Mouse (Mus musculus): ENCODE measurements at regions not wholly inside any gene's neighbourhood (a gene's known extent, or its start where the extent isn't known, plus 50 kb on each side); places are given as distances from the start of the nearest gene placed in this dataset.

GRCm38 (mm10) chr1:119346634-119347155 lies 75.4 kb downstream of the Inhbb start:
- no peaks in the 10 kb centered on the region for H3K27me3 ChIP-seq (replicated peaks; ENCODE audit: control insufficient read depth, insufficient read depth, low read length)
- H3K4me1 ChIP-seq (ENCODE audit: control insufficient read depth, insufficient read depth, low read depth, low read length): peaks cover 2% of the 10 kb centered on the region; the same call in 1 of the 2 replicates
- no peaks in the 10 kb centered on the region for H3K9me3 ChIP-seq (ENCODE audit: control insufficient read depth, low read length)
- no peak for ATAC-seq
- no peaks in the 10 kb centered on the region for H3K36me3 ChIP-seq (ENCODE audit: control insufficient read depth, insufficient read depth, low read length)
- 73% methylated on average over 5 of the region's 5 CpGs for WGBS
- no peak overlapping the region for H3K27ac ChIP-seq (ENCODE audit: low read depth, low read length)
- H3K9ac ChIP-seq (ENCODE audit: low read depth, low read length): no peak overlapping the region
- no peak overlapping the region for H3K4me3 ChIP-seq (ENCODE audit: low read length)
- H3K4me2 ChIP-seq (ENCODE audit: low read length): no peak overlapping the region

GRCm38 (mm10) chr1:119345115-119345791 lies 76.8 kb downstream of the Inhbb start:
- H3K4me3 ChIP-seq (ENCODE audit: low read length): no peak overlapping the region
- H3K4me1 ChIP-seq (ENCODE audit: control insufficient read depth, insufficient read depth, low read depth, low read length): peaks cover 2% of the 10 kb centered on the region; the same call in 1 of the 2 replicates
- H3K27me3 ChIP-seq (replicated peaks; ENCODE audit: control insufficient read depth, insufficient read depth, low read length): no peaks in the 10 kb centered on the region
- no peaks in the 10 kb centered on the region for H3K9me3 ChIP-seq (ENCODE audit: control insufficient read depth, low read length)
- no peak overlapping the region for H3K4me2 ChIP-seq (ENCODE audit: low read length)
- H3K36me3 ChIP-seq (ENCODE audit: control insufficient read depth, insufficient read depth, low read length): no peaks in the 10 kb centered on the region
- H3K27ac ChIP-seq (ENCODE audit: low read depth, low read length): no peak overlapping the region
- H3K9ac ChIP-seq (ENCODE audit: low read depth, low read length): no peak overlapping the region
- ATAC-seq: no peak
- 62% methylated on average over 7 of the region's 7 CpGs for WGBS

- Histone ChIP-seq H3K36me3 (ENCODE audit: control insufficient read depth, insufficient read depth, low read length) (no peaks in the 10 kb centered on the region), H3K27me3 (replicated peaks; ENCODE audit: control insufficient read depth, insufficient read depth, low read length) (no peaks in the 10 kb centered on the region), H3K4me3 (ENCODE audit: low read length) (no peak overlapping the region), H3K9ac (ENCODE audit: low read depth, low read length) (no peak overlapping the region), H3K4me2 (ENCODE audit: low read length) (no peak overlapping the region), H3K9me3 (ENCODE audit: control insufficient read depth, low read length) (no peaks in the 10 kb centered on the region), H3K4me1 (ENCODE audit: control insufficient read depth, insufficient read depth, low read depth, low read length) (peaks cover 2% of the 10 kb centered on the region; the same call in 1 of the 2 replicates), H3K27ac (ENCODE audit: low read depth, low read length) (no peak overlapping the region)
- ATAC-seq: no peak
- 79% methylated on average over 4 of the region's 4 CpGs for WGBS
These were observed 78.0 kb downstream of the Inhbb start for GRCm38 (mm10) chr1:119344046-119344445.

- no peaks in the 10 kb centered on the region; the same call in 1 of the 2 replicates for H3K9me3 ChIP-seq (ENCODE audit: control insufficient read depth, low read length)
- no peaks in the 10 kb centered on the region for H3K4me1 ChIP-seq (ENCODE audit: control insufficient read depth, insufficient read depth, low read depth, low read length)
- no peak overlapping the region for H3K9ac ChIP-seq (ENCODE audit: low read depth, low read length)
- no peaks in the 10 kb centered on the region for H3K36me3 ChIP-seq (ENCODE audit: control insufficient read depth, insufficient read depth, low read length)
- no peak overlapping the region for H3K4me2 ChIP-seq (ENCODE audit: low read length)
- H3K4me3 ChIP-seq (ENCODE audit: low read length): no peak overlapping the region
- no peaks in the 10 kb centered on the region for H3K27me3 ChIP-seq (replicated peaks; ENCODE audit: control insufficient read depth, insufficient read depth, low read length)
- no peak overlapping the region for H3K27ac ChIP-seq (ENCODE audit: low read depth, low read length)
- ATAC-seq: no peak
- WGBS: 27% methylated on average over 13 of the region's 13 CpGs
These were observed 86.9 kb downstream of the Inhbb start for GRCm38 (mm10) chr1:119335171-119335570.

- Histone ChIP-seq H3K27me3 (replicated peaks; ENCODE audit: control insufficient read depth, insufficient read depth, low read length) (no peaks in the 10 kb centered on the region), H3K36me3 (ENCODE audit: control insufficient read depth, insufficient read depth, low read length) (no peaks in the 10 kb centered on the region), H3K27ac (ENCODE audit: low read depth, low read length) (no peak overlapping the region), H3K4me2 (ENCODE audit: low read length) (no peak overlapping the region), H3K4me3 (ENCODE audit: low read length) (no peak overlapping the region), H3K9me3 (ENCODE audit: control insufficient read depth, low read length) (no peaks in the 10 kb centered on the region; the same call in 1 of the 2 replicates), H3K9ac (ENCODE audit: low read depth, low read length) (no peak overlapping the region), H3K4me1 (ENCODE audit: control insufficient read depth, insufficient read depth, low read depth, low read length) (peaks cover 3% of the 10 kb centered on the region)
- no peak for ATAC-seq
- 60% methylated on average over 4 of the region's 4 CpGs for WGBS
These were observed 91.2 kb downstream of the Inhbb start for GRCm38 (mm10) chr1:119330751-119331326.

GRCm38 (mm10) chr1:119329693-119330434 lies 92.2 kb downstream of the Inhbb start:
- peaks cover 3% of the 10 kb centered on the region for H3K4me1 ChIP-seq (ENCODE audit: control insufficient read depth, insufficient read depth, low read depth, low read length)
- H3K27me3 ChIP-seq (replicated peaks; ENCODE audit: control insufficient read depth, insufficient read depth, low read length): no peaks in the 10 kb centered on the region
- H3K36me3 ChIP-seq (ENCODE audit: control insufficient read depth, insufficient read depth, low read length): no peaks in the 10 kb centered on the region
- no peak for ATAC-seq
- H3K27ac ChIP-seq (ENCODE audit: low read depth, low read length): peak overlapping the region; percentile 58
- no peaks in the 10 kb centered on the region for H3K9me3 ChIP-seq (ENCODE audit: control insufficient read depth, low read length)
- 38% methylated on average over 7 of the region's 7 CpGs for WGBS
- H3K4me3 ChIP-seq (ENCODE audit: low read length): no peak overlapping the region
- H3K4me2 ChIP-seq (ENCODE audit: low read length): no peak overlapping the region
- H3K9ac ChIP-seq (ENCODE audit: low read depth, low read length): no peak overlapping the region

- H3K36me3 ChIP-seq (ENCODE audit: control insufficient read depth, insufficient read depth, low read length): no peaks in the 10 kb centered on the region
- H3K4me2 ChIP-seq (ENCODE audit: low read length): no peak overlapping the region
- no peaks in the 10 kb centered on the region for H3K27me3 ChIP-seq (replicated peaks; ENCODE audit: control insufficient read depth, insufficient read depth, low read length)
- H3K9me3 ChIP-seq (ENCODE audit: control insufficient read depth, low read length): no peaks in the 10 kb centered on the region
- H3K4me1 ChIP-seq (ENCODE audit: control insufficient read depth, insufficient read depth, low read depth, low read length): peaks cover 3% of the 10 kb centered on the region
- no peak overlapping the region for H3K4me3 ChIP-seq (ENCODE audit: low read length)
- ATAC-seq: peak; percentile 93
- H3K9ac ChIP-seq (ENCODE audit: low read depth, low read length): peak overlapping the region; percentile 7; the same call in 1 of the 2 replicates
- 9% methylated on average over 15 of the region's 15 CpGs for WGBS
- peak overlapping the region; percentile 58 for H3K27ac ChIP-seq (ENCODE audit: low read depth, low read length)
These were observed 92.9 kb downstream of the Inhbb start for GRCm38 (mm10) chr1:119328921-119329692.

- no peaks in the 10 kb centered on the region for H3K36me3 ChIP-seq (ENCODE audit: control insufficient read depth, insufficient read depth, low read length)
- no peaks in the 10 kb centered on the region for H3K27me3 ChIP-seq (replicated peaks; ENCODE audit: control insufficient read depth, insufficient read depth, low read length)
- 73% methylated on average over 8 of the region's 8 CpGs for WGBS
- no peak for ATAC-seq
- no peak overlapping the region for H3K27ac ChIP-seq (ENCODE audit: low read depth, low read length)
- H3K4me3 ChIP-seq (ENCODE audit: low read length): no peak overlapping the region
- no peak overlapping the region for H3K4me2 ChIP-seq (ENCODE audit: low read length)
- no peak overlapping the region for H3K9ac ChIP-seq (ENCODE audit: low read depth, low read length)
- H3K9me3 ChIP-seq (ENCODE audit: control insufficient read depth, low read length): no peaks in the 10 kb centered on the region
- H3K4me1 ChIP-seq (ENCODE audit: control insufficient read depth, insufficient read depth, low read depth, low read length): peaks cover under 1% of the 10 kb centered on the region
These were observed 97.5 kb downstream of the Inhbb start for GRCm38 (mm10) chr1:119324551-119324950.

Data from hindbrain, embryonic 16.5 days (tissue).